ENCODE assay signal across 9 mouse cellular contexts in genomic region chr5:97055511-97056068, GRCm38 (mm10). TPM values are rescaled to one million over a fixed set of nuclear protein-coding genes. Genes with fewer than 3 reads are reported as not detected.
A peak's percentile ranks its signal among the peaks of the same experiment; 100 is the strongest.
DNase-seq lines count a peak whose midpoint lies in the region; ATAC-seq lines count a peak whose summit lies in the region.
"Had no signal": no experiment of that assay in that cellular context is flagged by ENCODE, and none has a peak within 500 bp of the region (broad histone marks: within the 10 kb centered on the region; RNA-seq: fewer than 3 reads in every experiment).

No protein-coding gene starts in this region.

- H3K36me3 ChIP-seq in hindbrain, embryonic 15.5 days: peaks cover 9% of the 10 kb centered on the region
- H3K36me3 ChIP-seq in hindbrain, embryonic 12.5 days: 0 out of 2 replicates have a peak, but pooled peaks cover 3% of the 10 kb centered on the region

- H3K9me3 ChIP-seq in hindbrain, embryonic 15.5 days: no peaks in the 10 kb centered on the region
- H3K9me3 ChIP-seq in hindbrain, embryonic 12.5 days (replicated peaks): no peaks in the 10 kb centered on the region
- H3K9me3 ChIP-seq: embryonic facial prominence, embryonic 13.5 days had no signal

- H3K4me3 ChIP-seq in hindbrain, embryonic 15.5 days: no peak overlapping the region
- H3K4me3 ChIP-seq in hindbrain, embryonic 12.5 days: no peak overlapping the region
- H3K4me3 ChIP-seq: embryonic facial prominence, embryonic 13.5 days had no signal

- H3K9ac ChIP-seq in hindbrain, embryonic 15.5 days: no peak overlapping the region
- no peak overlapping the region for H3K9ac ChIP-seq in hindbrain, embryonic 12.5 days
- H3K9ac ChIP-seq: embryonic facial prominence, embryonic 13.5 days had no signal

- no peak overlapping the region for H3K27ac ChIP-seq in hindbrain, embryonic 15.5 days (replicated peaks)
- no peak overlapping the region for H3K27ac ChIP-seq in hindbrain, embryonic 12.5 days
- H3K27ac ChIP-seq: embryonic facial prominence, embryonic 13.5 days had no signal

- H3K4me1 ChIP-seq in hindbrain, embryonic 15.5 days (replicated peaks): no peaks in the 10 kb centered on the region
- no peaks in the 10 kb centered on the region for H3K4me1 ChIP-seq in hindbrain, embryonic 12.5 days
- H3K4me1 ChIP-seq: embryonic facial prominence, embryonic 13.5 days had no signal

- WGBS in hindbrain, embryonic 15.5 days: 5% methylated on average over 1 of the region's 1 CpGs
- WGBS in hindbrain, embryonic 12.5 days: 9% methylated on average over 1 of the region's 1 CpGs

- H3K4me2 ChIP-seq in hindbrain, embryonic 15.5 days: no peak overlapping the region
- no peak overlapping the region for H3K4me2 ChIP-seq in hindbrain, embryonic 12.5 days (replicated peaks)
- H3K4me2 ChIP-seq: embryonic facial prominence, embryonic 13.5 days had no signal

- DNase-seq in urinary bladder, postnatal 14 days (ENCODE audit: low spot score): peak; percentile 30
- DNase-seq in urinary bladder, adult 18-20 months (ENCODE audit: low spot score in 2 of 2): no peak
- DNase-seq in c-Kit-positive CD71-positive TER-119-negative erythroid progenitor cells, embryonic 14.5 days (ENCODE audit: low read depth): peak; percentile 72
- peak; percentile 50 for DNase-seq in hindlimb bud, embryonic 11.5 days (ENCODE audit: extremely low spot score, low read depth, low spot score)
- peak; percentile 71 for DNase-seq in mesoderm, embryonic 11.5 days (ENCODE audit: low read depth, low spot score)
- DNase-seq in gastrocnemius, adult 8-10 months (ENCODE audit: low spot score in 2 of 2): no peak

- peak; percentile 56; the same call in 1 of the 2 replicates for ATAC-seq in hindbrain, embryonic 15.5 days (ENCODE audit: low FRiP score, low read depth)
- no peak for ATAC-seq in hindbrain, embryonic 12.5 days (ENCODE audit: low FRiP score)

- no peaks in the 10 kb centered on the region for H3K27me3 ChIP-seq in hindbrain, embryonic 15.5 days
- no peaks in the 10 kb centered on the region for H3K27me3 ChIP-seq in hindbrain, embryonic 12.5 days
- H3K27me3 ChIP-seq: embryonic facial prominence, embryonic 13.5 days had no signal

RNA-seq across cellular contexts. Expression of gene Paqr3, which starts 55.8 kb away (rescaled TPM):
- 17.9 and 20.4 TPM in 2 replicates for polyA plus RNA-seq in hindbrain, embryonic 15.5 days (2015; fragmentation: Nextera tagmentation; extraction: Ambion mirVana)
- 20.5 and 21.8 TPM in 2 replicates for polyA plus RNA-seq in hindbrain, embryonic 12.5 days (2016; fragmentation: Nextera tagmentation; extraction: Ambion mirVana)
- 1 to 10 TPM; 2.6 to 6.0 (median 3.6) TPM for total RNA-seq in gastrocnemius, adult 8-10 months (2022)

RNA-seq across cellular contexts. Expression of gene Bmp2k, which starts 58.1 kb away (rescaled TPM):
- 9.9 and 10.0 TPM in 2 replicates for polyA plus RNA-seq in hindbrain, embryonic 15.5 days (2015; fragmentation: Nextera tagmentation; extraction: Ambion mirVana)
- 12.8 and 15.2 TPM in 2 replicates for polyA plus RNA-seq in hindbrain, embryonic 12.5 days (2016; fragmentation: Nextera tagmentation; extraction: Ambion mirVana)
- total RNA-seq in gastrocnemius, adult 8-10 months (2022): 10 to 100 TPM; 11.8 to 14.4 (median 13.5) TPM

Comparison
In these comparisons a context has a peak if more than half of its experiments do, and no peak if none do; other contexts are left out.
1. DNase-seq: peak in urinary bladder, postnatal 14 days (single experiment), c-Kit-positive CD71-positive TER-119-negative erythroid progenitor cells, embryonic 14.5 days (single experiment), hindlimb bud, embryonic 11.5 days (single experiment) and mesoderm, embryonic 11.5 days (single experiment); none in urinary bladder, adult 18-20 months (0 of 2) and gastrocnemius, adult 8-10 months (0 of 2).